Mouse (Mus musculus): ENCODE measurements around the gene Ptov1.

Gene Ptov1

DNA sequence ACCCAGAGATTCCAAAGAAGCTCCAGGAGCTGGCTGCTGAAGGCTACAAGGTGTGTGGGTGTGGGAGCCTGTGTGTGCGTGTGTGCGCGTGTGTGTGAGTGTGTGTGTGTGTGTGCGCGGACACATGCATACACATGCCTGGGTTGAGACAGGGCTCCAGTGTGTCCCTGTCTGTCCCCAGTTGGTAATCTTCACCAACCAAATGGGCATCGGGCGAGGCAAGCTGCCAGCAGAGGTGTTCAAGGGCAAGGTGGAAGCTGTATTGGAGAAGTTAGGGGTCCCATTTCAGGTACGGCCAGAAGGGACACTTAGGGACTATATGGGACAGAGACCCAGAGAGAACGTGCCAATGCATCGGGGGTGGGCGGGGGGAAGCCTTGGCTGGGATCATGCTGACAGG is 9.7 kb downstream of the Ptov1 start:
- DNase-seq (ENCODE audit: low spot score in 2 of 2), result no peak

DNA sequence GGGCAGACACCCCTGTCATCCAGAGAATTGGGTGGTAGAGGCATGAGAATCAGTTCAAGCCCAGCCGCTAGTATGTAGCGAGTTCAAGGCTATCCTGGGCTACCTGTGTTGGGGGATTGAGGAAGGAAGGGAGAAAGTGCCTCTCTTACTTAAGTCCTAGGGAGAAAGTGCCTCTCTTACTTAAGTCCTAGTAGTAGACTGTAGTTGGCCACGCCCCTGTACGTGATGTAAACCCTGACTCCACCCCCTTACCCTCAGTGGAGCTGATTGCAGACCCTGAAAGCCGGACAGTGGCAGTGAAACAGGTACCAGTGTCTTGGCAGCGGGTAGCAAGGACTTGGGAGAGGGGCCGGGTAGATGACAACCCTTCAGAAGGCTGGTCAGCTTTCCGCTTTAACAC is 11.7 kb downstream of the Ptov1 start:
- DNase-seq (ENCODE audit: low spot score in 2 of 2), result no peak

DNA sequence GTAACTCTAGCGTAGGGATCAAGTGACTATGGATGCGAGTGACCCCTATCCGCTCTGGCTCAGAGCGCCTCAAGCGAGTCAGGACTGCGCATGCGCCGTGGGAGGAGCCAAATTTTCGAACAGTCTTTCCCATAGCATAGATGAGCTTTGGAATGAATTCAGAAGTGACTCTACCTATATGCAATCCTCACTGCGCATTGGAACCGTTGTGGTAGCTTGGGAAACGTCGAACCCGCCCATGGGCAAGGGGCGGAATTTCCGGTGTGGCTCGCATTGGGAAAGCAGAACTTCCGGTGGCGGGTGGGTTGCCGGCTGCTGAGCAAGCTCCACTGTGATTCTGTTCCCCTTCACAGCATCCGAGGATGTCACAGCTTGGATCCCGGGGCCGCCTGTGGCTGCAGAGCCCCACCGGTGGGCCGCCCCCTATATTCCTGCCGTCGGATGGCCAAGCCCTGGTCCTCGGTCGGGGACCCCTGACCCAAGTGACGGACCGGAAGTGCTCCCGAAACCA is 12.5 kb downstream of the Ptov1 start, which contains the start of gene Pnkp:
TSS of gene Pnkp (plus strand) at position 98 of the 511 bp plus-strand sequence.
- DNase-seq (ENCODE audit: low spot score in 2 of 2), result peak; percentile 89 to 95

DNA sequence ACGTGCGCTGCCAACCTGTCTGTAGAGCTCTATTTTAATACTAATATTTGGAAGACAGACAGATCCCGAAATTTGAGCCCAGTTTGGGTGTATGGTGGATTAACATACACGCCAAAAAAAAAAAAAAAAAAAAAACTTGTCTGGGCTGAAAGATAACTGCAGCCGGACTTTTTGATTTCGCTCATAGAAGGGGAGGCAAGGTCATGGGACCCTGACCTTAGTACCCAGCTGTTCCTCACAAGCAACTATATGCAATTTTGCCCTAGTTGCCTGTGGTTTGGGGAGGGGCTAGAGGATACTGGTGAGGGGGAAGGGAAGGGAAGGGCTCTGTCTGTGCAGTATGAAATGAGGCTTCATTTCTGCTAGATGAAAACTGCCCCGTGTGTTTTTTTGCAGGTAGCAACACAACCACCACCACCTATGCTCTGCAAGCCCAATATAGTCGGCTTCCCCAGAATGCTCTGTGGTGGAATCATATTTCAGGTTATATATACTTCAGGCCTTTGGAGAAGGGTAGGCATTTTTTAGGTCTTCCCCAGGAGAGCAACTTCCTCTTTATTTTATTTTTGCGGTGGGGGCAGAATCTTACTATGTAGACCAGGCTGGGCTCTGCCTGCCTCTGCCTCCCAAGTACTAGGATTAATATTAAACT is 13.2 kb downstream of the Ptov1 start:
- DNase-seq (ENCODE audit: low spot score in 2 of 2), result no peak

DNA sequence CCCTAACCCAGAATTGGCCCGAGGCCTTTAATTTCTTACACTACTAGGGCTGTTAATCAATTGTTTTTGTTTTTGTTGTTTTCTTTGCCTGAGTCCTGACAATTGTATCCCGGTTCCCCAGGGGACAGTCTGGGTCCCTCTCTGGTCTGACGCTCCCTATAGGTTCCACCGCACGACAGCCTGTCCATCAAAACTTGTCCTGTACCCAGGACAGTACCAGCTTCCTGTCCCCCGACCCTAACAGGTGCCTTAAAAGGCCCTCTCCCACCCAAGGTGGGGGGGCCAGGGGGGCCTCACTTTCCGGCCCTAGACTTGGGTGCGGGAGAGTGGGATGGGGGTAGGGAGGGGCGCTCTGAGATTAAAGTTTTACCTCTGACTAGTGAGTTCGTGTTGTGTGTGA is 14.6 kb downstream of the Ptov1 start:
- no peak for DNase-seq (ENCODE audit: low spot score in 2 of 2)

DNA sequence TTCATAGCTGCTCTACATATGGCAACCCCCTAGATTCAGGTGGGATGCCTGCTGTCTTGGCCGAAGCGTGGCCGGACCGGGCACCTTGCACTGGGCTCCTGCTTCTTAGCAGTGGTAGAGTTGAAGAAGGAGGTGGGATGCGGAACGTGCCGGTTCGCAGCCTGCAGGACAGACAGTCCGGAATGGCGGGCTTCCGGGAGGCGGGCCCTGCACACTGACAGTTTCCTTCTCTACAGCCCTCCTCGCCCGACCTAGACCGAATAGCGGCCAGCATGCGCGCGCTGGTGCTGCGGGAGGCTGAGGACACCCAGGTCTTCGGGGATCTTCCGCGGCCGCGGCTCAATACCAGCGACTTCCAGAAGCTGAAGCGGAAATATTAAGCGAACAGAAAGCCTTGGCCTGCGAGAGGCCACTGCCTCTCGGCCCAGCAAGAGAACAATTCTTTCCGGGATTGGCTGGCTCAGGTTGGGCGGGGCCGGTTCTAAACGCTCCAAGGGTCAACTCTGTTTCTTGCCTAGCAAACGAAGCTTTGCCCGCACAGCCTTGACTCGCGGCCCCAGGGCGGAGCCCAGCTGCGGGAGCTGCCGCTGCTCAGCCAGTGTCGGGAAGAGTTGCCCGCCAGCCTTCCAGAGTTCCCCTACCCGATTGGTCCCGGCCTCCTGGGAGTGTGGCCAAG is 15.1 kb downstream of the Ptov1 start:
- DNase-seq (ENCODE audit: low spot score in 2 of 2), result peak in 1 of 2 experiments; percentile 68

DNA sequence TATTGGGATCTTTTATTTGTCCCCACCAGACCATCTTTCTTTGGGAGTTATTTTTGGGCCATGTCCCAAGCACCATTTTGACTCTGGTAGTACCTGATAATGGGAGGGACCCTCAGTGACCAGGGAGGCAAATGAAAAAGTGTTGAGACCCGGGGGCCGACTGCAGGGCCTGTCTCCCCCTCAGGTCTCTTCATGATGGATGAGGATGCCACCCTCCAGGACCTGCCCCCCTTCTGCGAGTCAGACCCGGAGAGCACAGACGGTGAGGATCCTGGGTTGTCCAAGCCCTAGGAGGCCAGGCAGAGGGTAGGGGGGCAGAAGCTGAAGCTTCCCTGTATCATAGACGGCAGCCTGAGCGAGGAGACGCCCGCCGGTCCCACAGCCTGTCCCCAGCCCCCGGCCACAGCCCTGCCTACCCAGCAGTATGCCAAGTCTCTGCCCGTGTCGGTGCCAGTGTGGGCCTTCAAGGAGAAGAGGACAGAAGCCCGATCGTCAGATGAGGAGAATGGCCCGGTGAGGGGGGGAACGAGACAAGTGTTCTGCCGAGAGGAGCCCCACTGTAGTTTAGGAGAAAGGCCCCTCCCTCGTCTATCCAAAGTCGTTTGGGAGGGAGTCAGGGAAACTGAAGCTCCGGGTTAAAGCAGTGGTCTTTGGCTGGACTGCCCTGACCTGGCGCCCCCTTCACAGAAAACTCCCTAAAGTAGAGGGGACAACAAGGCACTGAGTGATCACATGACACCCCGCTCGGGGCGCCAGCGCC is 15.8 kb downstream of the Ptov1 start:
- no peak for DNase-seq (ENCODE audit: low spot score in 2 of 2)

DNA sequence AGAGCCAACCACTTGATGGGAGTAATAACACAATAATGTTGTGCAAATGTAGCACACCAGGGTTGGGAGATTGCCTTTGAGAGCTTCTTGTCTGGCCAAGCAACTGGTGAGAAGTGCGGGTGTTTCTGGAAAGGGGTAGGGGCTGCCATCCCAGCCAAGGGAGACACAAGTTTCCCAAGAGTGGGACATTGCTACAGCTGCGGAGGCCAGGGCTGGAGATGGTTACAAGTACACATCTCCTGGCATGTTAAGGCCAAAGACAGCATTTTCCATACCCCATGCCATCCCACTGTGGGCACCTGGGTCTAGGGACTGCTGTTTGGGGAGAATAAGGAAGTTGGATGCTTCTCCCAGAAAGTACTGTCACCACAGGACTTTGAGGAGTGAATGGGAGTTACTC is 16.5 kb downstream of the Ptov1 start:
- no peak for DNase-seq (ENCODE audit: low spot score in 2 of 2)

DNA sequence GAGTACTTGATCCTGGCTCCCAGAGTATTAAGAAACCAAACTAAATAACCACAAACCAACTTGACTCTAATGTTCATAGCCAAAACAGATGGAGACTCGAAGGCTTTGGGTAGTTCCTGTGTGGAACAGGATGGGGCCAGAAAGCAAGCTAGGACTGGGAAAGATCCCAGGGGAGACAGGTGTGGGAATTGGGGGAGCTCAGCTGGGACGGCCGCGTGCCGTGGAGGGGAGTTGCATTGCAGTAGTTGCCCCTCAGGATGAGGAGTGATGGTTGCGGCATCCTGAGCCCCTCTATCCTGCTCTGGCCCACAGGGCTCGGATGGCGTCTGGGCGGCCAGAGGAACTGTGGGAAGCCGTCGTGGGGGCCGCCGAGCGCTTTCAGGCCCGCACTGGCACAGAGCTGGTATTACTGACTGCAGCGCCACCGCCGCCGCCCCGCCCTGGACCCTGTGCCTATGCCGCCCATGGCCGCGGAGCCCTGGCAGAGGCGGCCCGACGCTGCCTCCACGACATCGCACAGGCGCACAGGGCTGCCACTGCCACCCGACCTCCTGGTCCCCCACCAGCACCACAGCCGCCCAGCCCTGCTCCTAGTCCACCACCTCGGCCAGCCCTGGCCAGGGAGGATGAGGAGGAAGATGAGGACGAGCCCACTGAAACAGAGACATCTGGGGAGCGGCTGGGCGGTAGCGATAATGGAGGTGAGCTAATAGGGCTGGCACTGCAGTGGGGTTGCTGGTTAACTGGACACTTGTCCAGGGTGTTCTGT is 17.1 kb downstream of the Ptov1 start:
- no peak for DNase-seq (ENCODE audit: low spot score in 2 of 2)

DNA sequence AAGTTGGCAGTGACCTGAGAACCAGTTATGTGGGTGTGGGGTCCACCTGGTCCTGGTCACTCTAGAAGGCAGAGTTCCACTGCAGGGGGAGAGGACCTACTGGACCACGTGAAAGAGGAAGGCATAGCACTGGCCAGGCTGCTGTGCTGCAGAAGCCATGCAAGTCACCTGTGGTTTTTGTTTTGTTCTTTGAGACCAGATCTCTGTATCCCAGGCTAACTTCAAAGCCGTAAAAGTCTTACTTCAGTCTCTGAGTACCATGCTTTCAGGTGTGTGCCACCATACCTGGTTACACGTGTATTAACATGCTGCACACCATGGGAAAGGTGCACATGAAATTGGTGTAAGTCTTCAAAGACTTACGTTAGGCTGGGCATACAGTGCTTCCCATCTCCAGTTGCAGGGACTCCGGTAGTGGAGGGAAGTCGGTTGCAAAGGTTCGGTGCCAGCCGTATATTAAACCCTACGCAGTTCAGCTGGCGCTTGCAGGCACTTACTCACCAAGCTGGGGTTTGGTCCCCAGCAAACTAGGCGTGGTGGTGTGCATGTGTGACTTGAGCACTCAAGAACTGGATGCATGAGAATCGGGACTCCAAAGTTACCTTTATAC is 17.9 kb downstream of the Ptov1 start:
- DNase-seq (ENCODE audit: low spot score in 2 of 2), result no peak

DNA sequence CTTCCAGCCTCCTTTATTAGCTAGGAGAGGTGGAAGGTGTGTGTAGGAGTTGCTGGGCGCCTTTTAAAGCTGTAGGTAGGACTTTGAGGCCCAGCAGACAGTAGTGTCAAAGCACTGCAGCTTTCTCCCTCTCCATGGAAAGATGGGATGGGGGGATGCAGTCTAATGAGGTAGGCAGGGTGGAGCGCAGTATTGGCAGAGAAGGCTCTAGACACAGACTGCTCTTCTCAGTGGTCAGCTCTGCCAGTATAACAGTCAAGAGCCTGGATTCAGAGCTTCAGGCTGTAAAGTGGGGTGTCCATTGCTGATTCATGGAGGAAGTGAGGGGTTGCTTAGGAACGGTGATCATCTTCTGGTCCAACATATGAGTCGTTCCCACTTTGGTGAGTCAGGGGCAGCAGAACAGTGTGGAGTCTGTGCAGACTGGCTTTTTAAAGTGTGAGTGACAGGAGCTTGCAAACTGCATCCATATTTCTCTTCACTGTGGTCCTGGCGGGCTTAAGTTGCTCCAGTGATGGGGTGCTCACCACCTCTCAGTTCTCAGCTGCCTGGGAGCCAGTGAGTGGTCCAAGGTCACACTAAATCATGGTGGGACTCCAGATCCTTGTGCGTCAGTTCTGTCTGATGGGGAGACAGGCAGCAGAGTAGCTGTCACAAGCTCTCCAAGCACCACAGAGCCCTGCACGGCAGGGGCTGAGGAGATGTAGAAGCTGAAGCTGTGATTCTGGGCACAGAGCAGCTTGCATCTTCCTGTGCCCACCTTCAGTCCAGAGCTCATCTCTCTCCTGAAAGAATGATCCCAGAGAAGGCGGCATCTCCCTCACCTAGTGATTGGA is 18.6 kb downstream of the Ptov1 start:
- no peak for DNase-seq (ENCODE audit: low spot score in 2 of 2)

DNA sequence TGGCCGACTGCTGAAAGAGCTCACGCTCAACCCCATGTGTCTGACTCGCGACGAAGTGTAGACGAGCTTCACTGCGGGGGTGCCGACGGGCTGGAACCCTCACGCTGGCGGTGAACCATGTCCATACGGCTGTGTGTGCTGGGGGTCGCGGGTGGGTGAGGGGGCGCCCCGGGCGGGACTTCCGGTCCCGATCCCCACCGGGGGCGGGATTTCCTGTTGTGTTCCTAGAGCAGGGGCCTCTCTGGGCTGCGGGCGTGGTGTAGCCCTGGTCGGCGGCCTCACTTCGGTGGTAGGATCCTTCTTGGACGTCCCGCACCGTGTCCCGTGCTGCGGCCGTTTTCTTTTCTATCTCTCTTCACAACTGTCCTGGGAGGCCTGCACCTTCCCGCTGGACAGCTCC is 19.4 kb downstream of the Ptov1 start:
- DNase-seq (ENCODE audit: low spot score in 2 of 2), result peak in 1 of 2 experiments; percentile 69

DNA sequence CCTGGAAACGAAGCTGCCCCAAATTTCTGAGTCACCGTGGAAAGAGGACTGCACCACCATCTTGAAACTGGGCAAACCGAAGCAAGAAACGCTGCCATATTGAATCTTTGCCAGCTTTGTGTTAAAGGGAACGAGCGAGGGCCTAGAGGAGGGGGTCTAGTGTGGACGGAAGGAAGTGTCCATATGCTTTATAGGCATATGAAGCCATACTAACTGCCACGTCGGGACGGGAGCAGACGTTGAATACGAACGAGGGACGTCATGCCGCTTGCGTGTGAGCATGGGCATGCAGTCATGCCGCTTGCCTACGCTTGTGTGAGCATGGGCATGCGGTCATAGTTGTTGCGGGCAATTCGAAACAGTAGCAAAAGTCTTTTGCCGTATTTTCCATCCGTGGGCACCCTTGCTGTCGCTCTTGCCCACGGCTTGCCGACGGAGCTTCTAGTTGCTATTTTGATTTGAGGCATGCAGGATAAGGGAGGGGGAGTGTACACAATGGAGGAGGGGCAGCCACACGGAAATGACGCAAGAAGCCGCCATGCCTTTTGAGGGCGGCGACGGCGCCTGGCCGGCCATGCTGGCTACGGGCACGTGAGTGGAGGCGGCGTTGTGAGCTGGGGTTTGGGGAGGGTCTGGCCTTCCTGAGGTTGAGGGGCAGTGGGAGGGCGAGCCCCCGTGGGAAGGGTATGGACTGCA is 20.0 kb downstream of the Ptov1 start:
- peak; percentile 90 to 94 for DNase-seq (ENCODE audit: low spot score in 2 of 2)

DNA sequence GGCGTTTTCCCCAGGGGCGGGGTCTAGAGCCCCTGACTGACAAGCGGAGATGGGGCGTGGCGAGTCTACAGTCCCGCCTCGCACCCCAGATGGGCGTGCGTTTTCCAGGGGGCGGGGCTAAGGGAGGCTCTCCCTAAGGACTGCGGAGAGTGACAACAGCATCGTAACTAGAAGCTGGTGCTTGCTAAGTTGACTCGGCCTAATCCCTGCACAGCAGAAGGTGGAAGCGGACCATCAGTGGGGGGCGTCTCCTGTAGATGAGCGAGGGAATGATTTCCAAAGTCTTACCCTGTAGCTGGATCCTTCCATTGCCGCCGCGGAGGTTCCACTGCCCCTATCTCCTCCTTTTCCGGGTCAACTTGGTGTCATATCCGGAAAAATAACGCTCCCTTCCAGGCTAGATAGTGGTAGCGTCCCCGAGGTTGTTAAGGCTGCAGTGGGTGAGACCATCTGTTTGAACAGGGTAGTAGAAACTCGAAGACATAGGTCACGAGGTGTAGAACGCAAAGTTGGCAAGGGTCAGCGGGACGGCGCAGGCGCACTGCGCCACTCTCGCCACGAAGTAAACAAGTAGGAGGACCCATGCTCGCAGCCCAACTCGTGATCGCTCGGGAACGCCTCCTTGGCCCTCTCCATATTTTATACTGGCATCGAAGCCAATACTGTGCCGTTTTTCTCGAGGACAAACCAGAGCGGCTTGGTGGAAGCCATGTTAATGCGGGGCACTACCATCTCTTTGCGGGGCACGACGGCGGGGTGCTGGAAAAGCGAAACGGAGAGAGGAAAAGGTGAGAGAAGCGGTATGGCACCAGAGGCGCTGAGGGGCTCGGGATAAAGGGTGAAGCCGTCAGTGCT is 20.8 kb downstream of the Ptov1 start, which contains the start of the genes Akt1s1 and Tbc1d17:
TSS of gene Akt1s1 (plus strand) at position 431 of the 855 bp plus-strand sequence.
TSS of gene Tbc1d17 (minus strand) at position 519 of the 855 bp plus-strand sequence.
- DNase-seq (ENCODE audit: low spot score in 2 of 2), result peak; percentile 100

DNA sequence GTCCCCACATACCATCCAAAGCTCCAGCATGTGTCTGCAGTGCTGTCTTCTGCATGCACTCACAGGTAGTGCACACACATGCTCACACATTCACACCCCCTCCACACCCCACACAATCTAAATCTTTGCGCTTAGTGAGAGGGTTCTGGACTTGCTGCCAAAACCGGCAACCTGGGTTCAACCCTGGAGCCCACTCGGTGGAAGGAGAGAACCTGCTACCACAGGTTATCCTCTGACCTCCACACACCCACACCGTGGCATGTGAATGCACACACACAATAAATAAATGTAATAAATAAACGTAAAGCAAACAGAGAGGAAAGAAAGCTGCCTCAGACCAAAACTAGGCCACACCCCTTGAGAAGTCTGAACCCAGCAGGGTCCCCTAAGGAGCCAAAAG is 21.8 kb downstream of the Ptov1 start:
- DNase-seq (ENCODE audit: low spot score in 2 of 2), result no peak

DNA sequence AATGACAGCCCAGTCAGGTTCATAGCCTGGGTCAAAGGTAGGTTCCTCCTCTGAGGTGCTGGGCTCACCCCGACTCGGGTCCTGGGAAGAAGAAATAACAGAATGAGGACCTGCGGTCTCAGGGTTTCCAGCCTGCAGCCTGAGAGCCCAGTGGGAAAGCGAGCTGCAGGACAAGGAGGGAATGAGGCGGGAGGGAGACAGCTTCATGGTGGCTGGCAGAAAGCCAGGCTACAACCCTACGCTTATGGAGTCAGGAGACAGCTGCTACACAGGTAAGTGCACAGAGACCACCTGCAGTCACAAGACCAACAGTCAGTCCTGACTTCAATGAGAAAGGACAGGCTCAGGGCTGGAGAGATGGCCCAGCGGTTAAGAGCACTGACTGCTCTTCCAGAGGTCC is 22.8 kb downstream of the Ptov1 start:
- no peak for DNase-seq (ENCODE audit: low spot score in 2 of 2)

DNA sequence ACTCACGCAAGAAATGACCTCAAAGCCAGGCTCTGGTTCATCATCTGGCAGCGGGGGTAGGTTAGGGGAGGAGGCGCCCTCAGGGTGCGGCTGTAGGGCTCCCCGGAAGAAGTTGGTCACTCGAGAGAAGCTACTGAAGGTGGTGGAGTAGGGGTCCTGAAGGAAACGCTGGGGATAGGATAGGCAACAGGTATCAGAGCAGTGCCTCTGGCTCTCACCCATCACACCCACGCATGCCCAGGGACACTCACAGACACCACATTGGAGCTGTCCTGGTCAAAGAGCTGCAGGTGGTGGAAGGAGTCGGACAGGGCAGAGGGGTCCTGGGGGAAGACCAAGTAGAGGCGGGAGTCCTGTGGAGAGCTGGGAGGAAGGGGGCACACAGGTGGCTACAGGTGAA is 24.6 kb downstream of the Ptov1 start:
- DNase-seq (ENCODE audit: low spot score in 2 of 2), result no peak

DNA sequence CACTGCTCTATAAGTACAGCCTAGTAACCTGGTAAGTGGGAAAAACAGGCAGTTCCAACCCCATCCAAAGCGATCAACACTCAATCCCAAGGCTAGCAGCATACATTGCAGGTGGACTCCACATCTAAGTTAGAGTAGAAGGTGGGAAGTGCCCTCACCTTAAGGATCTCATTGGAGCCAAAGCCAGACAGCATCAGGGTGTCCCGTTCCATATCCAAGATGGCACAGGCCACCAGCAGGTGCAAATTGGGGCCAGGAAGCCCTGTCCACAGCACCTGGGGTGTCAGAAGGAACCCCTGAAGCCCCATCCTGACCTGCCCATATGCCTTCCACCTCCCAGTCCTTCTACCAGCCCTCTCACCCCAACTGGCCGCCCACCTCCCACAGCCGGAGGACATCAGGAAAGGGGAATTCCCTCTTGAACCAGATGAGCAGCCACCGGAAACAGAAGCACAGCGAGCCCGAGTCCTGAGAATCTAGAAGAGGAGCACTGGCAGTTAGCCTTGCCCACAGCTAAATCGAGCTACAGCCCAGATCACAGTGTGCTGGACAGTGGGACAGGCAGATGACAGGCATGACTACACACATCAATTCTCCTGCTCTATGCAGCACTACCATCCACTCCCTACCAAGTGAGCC is 27.6 kb downstream of the Ptov1 start:
- no peak for DNase-seq (ENCODE audit: low spot score in 2 of 2)
